Mouse (Mus musculus): ENCODE results near the gene Arfgef3. TPM values are rescaled to one million over a fixed set of nuclear protein-coding genes. Genes with fewer than 3 reads are reported as not detected.

Gene Arfgef3
- polyA plus RNA-seq, 1 experiment from 2014 or later: 0.20 TPM

GRCm38 (mm10) chr10:18681385-18681954 is 62.3 kb downstream of the Arfgef3 start:
- Histone ChIP-seq H3K27ac (no peak overlapping the region), H3K36me3 (no peaks in the 10 kb centered on the region), H3K9me3 (no peaks in the 10 kb centered on the region), H3K4me1 (replicated peaks) (no peaks in the 10 kb centered on the region), H3K9ac (replicated peaks) (no peak overlapping the region), H3K27me3 (no peaks in the 10 kb centered on the region), H3K4me2 (no peak overlapping the region), H3K4me3 (replicated peaks) (no peak overlapping the region)
- no peak for ATAC-seq (ENCODE audit: insufficient number of reproducible peaks, insufficient read depth, low FRiP score, low TSS enrichment, low read depth)
- WGBS: 81% methylated on average over 2 of the region's 2 CpGs

GRCm38 (mm10) chr10:18680661-18681384 is 62.9 kb downstream of the Arfgef3 start:
- Histone ChIP-seq H3K9ac (replicated peaks) (no peak overlapping the region), H3K4me2 (no peak overlapping the region), H3K27me3 (no peaks in the 10 kb centered on the region), H3K4me3 (replicated peaks) (no peak overlapping the region), H3K9me3 (0 out of 2 replicates have a peak, but pooled peaks cover 5% of the 10 kb centered on the region), H3K27ac (no peak overlapping the region), H3K4me1 (replicated peaks) (no peaks in the 10 kb centered on the region), H3K36me3 (no peaks in the 10 kb centered on the region)
- no peak for ATAC-seq (ENCODE audit: insufficient number of reproducible peaks, insufficient read depth, low FRiP score, low TSS enrichment, low read depth)
- 75% methylated on average over 3 of the region's 3 CpGs for WGBS

- no peak overlapping the region for H3K9ac ChIP-seq (replicated peaks)
- no peak overlapping the region for H3K27ac ChIP-seq
- H3K36me3 ChIP-seq: no peaks in the 10 kb centered on the region
- no peak for ATAC-seq (ENCODE audit: insufficient number of reproducible peaks, insufficient read depth, low FRiP score, low TSS enrichment, low read depth)
- no peaks in the 10 kb centered on the region for H3K4me1 ChIP-seq (replicated peaks)
- no peaks in the 10 kb centered on the region for H3K27me3 ChIP-seq
- no peak overlapping the region for H3K4me2 ChIP-seq
- no peak overlapping the region for H3K4me3 ChIP-seq (replicated peaks)
- WGBS: 75% methylated on average over 4 of the region's 4 CpGs
- peaks cover 23% of the 10 kb centered on the region; the same call in 1 of the 2 replicates for H3K9me3 ChIP-seq
These were observed 64.9 kb downstream of the Arfgef3 start for GRCm38 (mm10) chr10:18678836-18679235.

GRCm38 (mm10) chr10:18664794-18665193 is 79.0 kb downstream of the Arfgef3 start:
- Histone ChIP-seq H3K9me3 (peaks cover 8% of the 10 kb centered on the region), H3K27ac (no peak overlapping the region)

GRCm38 (mm10) chr10:18664016-18664415 is 79.7 kb downstream of the Arfgef3 start:
- H3K27me3 ChIP-seq: no peaks in the 10 kb centered on the region
- no peak overlapping the region for H3K4me2 ChIP-seq
- no peak overlapping the region for H3K9ac ChIP-seq (replicated peaks)
- ATAC-seq (ENCODE audit: insufficient number of reproducible peaks, insufficient read depth, low FRiP score, low TSS enrichment, low read depth): no peak
- H3K27ac ChIP-seq: no peak overlapping the region
- no peaks in the 10 kb centered on the region for H3K4me1 ChIP-seq (replicated peaks)
- H3K36me3 ChIP-seq: no peaks in the 10 kb centered on the region
- 73% methylated on average over 2 of the region's 2 CpGs for WGBS
- H3K4me3 ChIP-seq (replicated peaks): no peak overlapping the region
- H3K9me3 ChIP-seq: peaks cover 12% of the 10 kb centered on the region

More at GRCm38 (mm10) chr10:18664794-18665193, 79.0 kb downstream of the Arfgef3 start:
- H3K27me3 ChIP-seq: no peaks in the 10 kb centered on the region
- H3K9ac ChIP-seq (replicated peaks): no peak overlapping the region
- H3K4me3 ChIP-seq (replicated peaks): no peak overlapping the region
- H3K36me3 ChIP-seq: no peaks in the 10 kb centered on the region
- H3K4me2 ChIP-seq: no peak overlapping the region
- no peak for ATAC-seq (ENCODE audit: insufficient number of reproducible peaks, insufficient read depth, low FRiP score, low TSS enrichment, low read depth)
- 89% methylated on average over 11 of the region's 11 CpGs for WGBS
- no peaks in the 10 kb centered on the region for H3K4me1 ChIP-seq (replicated peaks)

- Histone ChIP-seq H3K9me3 (peaks cover 12% of the 10 kb centered on the region), H3K4me1 (replicated peaks) (no peaks in the 10 kb centered on the region), H3K9ac (replicated peaks) (no peak overlapping the region), H3K4me3 (replicated peaks) (no peak overlapping the region), H3K27ac (no peak overlapping the region), H3K4me2 (no peak overlapping the region), H3K36me3 (no peaks in the 10 kb centered on the region), H3K27me3 (no peaks in the 10 kb centered on the region)
- ATAC-seq (ENCODE audit: insufficient number of reproducible peaks, insufficient read depth, low FRiP score, low TSS enrichment, low read depth): no peak
- WGBS: 85% methylated on average over 1 of the region's 1 CpGs
These were observed 82.0 kb downstream of the Arfgef3 start for GRCm38 (mm10) chr10:18661606-18662220.

GRCm38 (mm10) chr10:18660998-18661397 is 82.8 kb downstream of the Arfgef3 start:
- H3K27me3 ChIP-seq: no peaks in the 10 kb centered on the region
- 80% methylated on average over 2 of the region's 2 CpGs for WGBS
- ATAC-seq (ENCODE audit: insufficient number of reproducible peaks, insufficient read depth, low FRiP score, low TSS enrichment, low read depth): no peak
- H3K4me3 ChIP-seq (replicated peaks): no peak overlapping the region
- no peak overlapping the region for H3K27ac ChIP-seq
- H3K4me2 ChIP-seq: no peak overlapping the region
- H3K9me3 ChIP-seq: peaks cover 12% of the 10 kb centered on the region
- no peaks in the 10 kb centered on the region for H3K36me3 ChIP-seq
- no peak overlapping the region for H3K9ac ChIP-seq (replicated peaks)
- H3K4me1 ChIP-seq (replicated peaks): no peaks in the 10 kb centered on the region

GRCm38 (mm10) chr10:18657588-18657987 is 86.2 kb downstream of the Arfgef3 start:
- Histone ChIP-seq H3K27ac (no peak overlapping the region), H3K9me3 (peaks cover 12% of the 10 kb centered on the region), H3K4me1 (replicated peaks) (no peaks in the 10 kb centered on the region), H3K27me3 (no peaks in the 10 kb centered on the region), H3K36me3 (no peaks in the 10 kb centered on the region), H3K4me3 (replicated peaks) (no peak overlapping the region), H3K9ac (replicated peaks) (no peak overlapping the region), H3K4me2 (no peak overlapping the region)
- no peak for ATAC-seq (ENCODE audit: insufficient number of reproducible peaks, insufficient read depth, low FRiP score, low TSS enrichment, low read depth)
- WGBS: 95% methylated on average over 1 of the region's 1 CpGs

GRCm38 (mm10) chr10:18647069-18647468 is 96.7 kb downstream of the Arfgef3 start:
- no peaks in the 10 kb centered on the region for H3K27me3 ChIP-seq
- 86% methylated on average over 1 of the region's 1 CpGs for WGBS
- no peak overlapping the region for H3K4me2 ChIP-seq
- no peaks in the 10 kb centered on the region for H3K36me3 ChIP-seq
- H3K9me3 ChIP-seq: no peaks in the 10 kb centered on the region
- no peaks in the 10 kb centered on the region for H3K4me1 ChIP-seq (replicated peaks)
- H3K4me3 ChIP-seq (replicated peaks): no peak overlapping the region
- ATAC-seq (ENCODE audit: insufficient number of reproducible peaks, insufficient read depth, low FRiP score, low TSS enrichment, low read depth): no peak
- no peak overlapping the region for H3K9ac ChIP-seq (replicated peaks)
- H3K27ac ChIP-seq: no peak overlapping the region

GRCm38 (mm10) chr10:18646035-18646434 is 97.7 kb downstream of the Arfgef3 start:
- Histone ChIP-seq H3K36me3 (no peaks in the 10 kb centered on the region), H3K4me3 (replicated peaks) (no peak overlapping the region), H3K9ac (replicated peaks) (no peak overlapping the region), H3K9me3 (no peaks in the 10 kb centered on the region), H3K27ac (no peak overlapping the region), H3K4me1 (replicated peaks) (no peaks in the 10 kb centered on the region), H3K4me2 (no peak overlapping the region), H3K27me3 (no peaks in the 10 kb centered on the region)
- 78% methylated on average over 10 of the region's 10 CpGs for WGBS
- no peak for ATAC-seq (ENCODE audit: insufficient number of reproducible peaks, insufficient read depth, low FRiP score, low TSS enrichment, low read depth)

- Histone ChIP-seq H3K9me3 (no peaks in the 10 kb centered on the region), H3K36me3 (no peaks in the 10 kb centered on the region), H3K4me3 (replicated peaks) (no peak overlapping the region), H3K4me2 (no peak overlapping the region), H3K9ac (replicated peaks) (no peak overlapping the region), H3K27me3 (no peaks in the 10 kb centered on the region), H3K27ac (no peak overlapping the region), H3K4me1 (replicated peaks) (no peaks in the 10 kb centered on the region)
- no peak for ATAC-seq (ENCODE audit: insufficient number of reproducible peaks, insufficient read depth, low FRiP score, low TSS enrichment, low read depth)
- 91% methylated on average over 1 of the region's 1 CpGs for WGBS
These were observed 99.4 kb downstream of the Arfgef3 start for GRCm38 (mm10) chr10:18644346-18644745.

Data from limb, embryonic 12.5 days (tissue).